Mouse (Mus musculus): ENCODE measurements around the gene Chil4.

- TF ChIP-seq CTCF (IDR thresholded peaks at IDR 0.05; ENCODE audit: borderline replicate concordance, insufficient read depth, low read depth, low read length) (no peak), POLR2A (IDR thresholded peaks at IDR 0.05; ENCODE audit: borderline replicate concordance, insufficient read depth, low read length) (no peak)
Observed at GRCm38 (mm10) chr3:106177509-106178189, 41.7 kb downstream of the Chil4 start.

All from cerebellum, adult 2 months (tissue).